Mouse (Mus musculus) ES-E14 (cell line): ENCODE results near the gene Edaradd.

Source experiments
- CHD2 ChIP-seq: IDR thresholded peaks from 2 replicates; pipeline ENCODE4 v1.6.1; 2014; ENCODE audit warnings: mild to moderate bottlenecking, low read depth, low read length, inconsistent platforms
- HCFC1 ChIP-seq: IDR thresholded peaks from 2 replicates; pipeline ENCODE4 v1.6.1; 2012; ENCODE audit warnings: low read length, inconsistent platforms, borderline replicate concordance; ENCODE audit not compliant: insufficient read depth
- MAFK ChIP-seq: IDR thresholded peaks from 2 replicates; pipeline ENCODE4 v1.6.1; 2014; ENCODE audit warnings: mild to moderate bottlenecking, low read depth, low read length, inconsistent platforms; ENCODE audit not compliant: insufficient read depth
- ZNF384 ChIP-seq: IDR thresholded peaks from 2 replicates; pipeline ENCODE4 v1.6.1; 2012; ENCODE audit warnings: low read depth, low read length, inconsistent platforms

GRCm38 (mm10) chr13:12539716-12540115 is 19.5 kb upstream of the Edaradd start:
- TF ChIP-seq ZNF384 (no peak), MAFK (no peak), HCFC1 (no peak), CHD2 (no peak)
